Mouse (Mus musculus): Measurements from ENCODE around the gene Sit1.
A peak's percentile ranks its signal among the peaks of the same experiment; 100 is the strongest.

Sit1 gene

GRCm38 (mm10) chr4:43473636-43474035, 9.9 kb downstream of the Sit1 start:
- Histone ChIP-seq H3K4me1 (replicated peaks; ENCODE audit: low read depth, low read length) (peaks cover 4% of the 10 kb centered on the region), H3K27me3 (ENCODE audit: insufficient read depth, low read length) (peaks cover 7% of the 10 kb centered on the region), H3K36me3 (ENCODE audit: insufficient read depth, low read length) (no peaks in the 10 kb centered on the region), H3K9me3 (ENCODE audit: low read length) (no peaks in the 10 kb centered on the region), H3K4me3 (replicated peaks; ENCODE audit: low read length) (no peak overlapping the region)
- TF ChIP-seq NANOG (IDR thresholded peaks at IDR 0.05; ENCODE audit: borderline replicate concordance, low read length) = no peak
- TF ChIP-seq POU5F1 (IDR thresholded peaks at IDR 0.05; ENCODE audit: borderline replicate concordance, low read length) = no peak
- no peak for TF ChIP-seq CTCF (conservative IDR thresholded peaks at IDR 0.05; ENCODE audit: low read length)

DNA sequence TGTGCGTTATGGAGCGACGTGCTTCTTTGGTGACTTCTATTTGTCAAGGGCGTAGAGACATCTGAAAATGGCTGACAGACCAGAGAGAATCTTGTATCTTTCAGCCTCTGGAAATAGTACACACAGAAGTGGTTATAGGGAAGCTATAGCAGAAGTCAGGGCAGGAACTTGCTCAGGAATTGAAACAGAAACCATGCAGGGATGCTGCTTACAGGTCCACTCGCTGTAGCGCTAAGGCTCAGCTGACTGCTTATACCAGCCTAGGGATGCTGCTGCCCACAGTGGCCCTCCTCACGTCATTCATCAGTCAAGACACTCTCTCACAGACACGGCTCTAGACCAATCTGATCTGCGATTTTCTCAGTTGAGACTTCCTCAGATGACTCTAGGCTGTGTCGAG, 13.2 kb downstream of the Sit1 start:
- H3K9me3 ChIP-seq (ENCODE audit: low read length) = no peaks in the 10 kb centered on the region
- peaks cover 9% of the 10 kb centered on the region for H3K27me3 ChIP-seq (ENCODE audit: insufficient read depth, low read length)
- H3K4me3 ChIP-seq (replicated peaks; ENCODE audit: low read length) = no peak overlapping the region
- H3K4me1 ChIP-seq (replicated peaks; ENCODE audit: low read depth, low read length) = no peaks in the 10 kb centered on the region
- no peaks in the 10 kb centered on the region for H3K36me3 ChIP-seq (ENCODE audit: insufficient read depth, low read length)
- TF ChIP-seq POU5F1 (IDR thresholded peaks at IDR 0.05; ENCODE audit: borderline replicate concordance, low read length) = no peak

DNA sequence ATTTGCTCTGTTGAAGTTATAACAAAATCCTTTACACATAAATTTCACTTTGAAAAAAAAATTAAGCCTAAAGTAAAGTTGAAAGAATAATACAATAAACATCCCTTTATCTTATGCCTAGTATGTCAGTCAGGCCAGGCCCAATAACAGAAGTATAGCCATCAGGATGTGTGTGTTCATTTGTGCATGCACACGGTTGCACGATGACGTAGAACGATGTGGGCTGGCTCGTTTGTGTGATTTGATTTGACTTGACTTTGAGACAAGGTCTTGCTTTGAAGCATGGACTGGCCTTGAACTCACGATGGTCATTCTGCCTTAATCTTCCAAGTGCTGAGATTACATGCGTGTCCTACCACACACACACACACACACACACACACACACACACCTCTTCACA, 16.7 kb downstream of the Sit1 start:
- no peak overlapping the region for H3K4me3 ChIP-seq (replicated peaks; ENCODE audit: low read length)
- no peaks in the 10 kb centered on the region for H3K4me1 ChIP-seq (replicated peaks; ENCODE audit: low read depth, low read length)
- TF ChIP-seq NANOG (IDR thresholded peaks at IDR 0.05; ENCODE audit: borderline replicate concordance, low read length) = no peak
- no peak for TF ChIP-seq CTCF (conservative IDR thresholded peaks at IDR 0.05; ENCODE audit: low read length)
- no peak for TF ChIP-seq POU5F1 (IDR thresholded peaks at IDR 0.05; ENCODE audit: borderline replicate concordance, low read length)
- H3K27me3 ChIP-seq (ENCODE audit: insufficient read depth, low read length) = peaks cover 2% of the 10 kb centered on the region
- no peaks in the 10 kb centered on the region for H3K36me3 ChIP-seq (ENCODE audit: insufficient read depth, low read length)
- H3K9me3 ChIP-seq (ENCODE audit: low read length) = no peaks in the 10 kb centered on the region

- H3K4me1 ChIP-seq (replicated peaks; ENCODE audit: low read depth, low read length) = no peaks in the 10 kb centered on the region
- peaks cover 2% of the 10 kb centered on the region for H3K27me3 ChIP-seq (ENCODE audit: insufficient read depth, low read length)
- no peaks in the 10 kb centered on the region for H3K36me3 ChIP-seq (ENCODE audit: insufficient read depth, low read length)
- H3K4me3 ChIP-seq (replicated peaks; ENCODE audit: low read length) = no peak overlapping the region
- TF ChIP-seq POU5F1 (IDR thresholded peaks at IDR 0.05; ENCODE audit: borderline replicate concordance, low read length) (no peak), CTCF (conservative IDR thresholded peaks at IDR 0.05; ENCODE audit: low read length) (no peak), NANOG (IDR thresholded peaks at IDR 0.05; ENCODE audit: borderline replicate concordance, low read length) (no peak)
- H3K9me3 ChIP-seq (ENCODE audit: low read length) = no peaks in the 10 kb centered on the region
Measured at GRCm38 (mm10) chr4:43465935-43466334, 17.6 kb downstream of the Sit1 start.

- TF ChIP-seq POU5F1 (IDR thresholded peaks at IDR 0.05; ENCODE audit: borderline replicate concordance, low read length) (no peak), CTCF (conservative IDR thresholded peaks at IDR 0.05; ENCODE audit: low read length) (no peak), NANOG (IDR thresholded peaks at IDR 0.05; ENCODE audit: borderline replicate concordance, low read length) (no peak)
- H3K36me3 ChIP-seq (ENCODE audit: insufficient read depth, low read length) = no peaks in the 10 kb centered on the region
- H3K27me3 ChIP-seq (ENCODE audit: insufficient read depth, low read length) = peaks cover 10% of the 10 kb centered on the region; the same call in 1 of the 2 replicates
- H3K4me3 ChIP-seq (replicated peaks; ENCODE audit: low read length) = no peak overlapping the region
- H3K4me1 ChIP-seq (replicated peaks; ENCODE audit: low read depth, low read length) = no peaks in the 10 kb centered on the region
- peaks cover 8% of the 10 kb centered on the region for H3K9me3 ChIP-seq (ENCODE audit: low read length)
Measured at GRCm38 (mm10) chr4:43463102-43463501, 20.4 kb downstream of the Sit1 start.

DNA sequence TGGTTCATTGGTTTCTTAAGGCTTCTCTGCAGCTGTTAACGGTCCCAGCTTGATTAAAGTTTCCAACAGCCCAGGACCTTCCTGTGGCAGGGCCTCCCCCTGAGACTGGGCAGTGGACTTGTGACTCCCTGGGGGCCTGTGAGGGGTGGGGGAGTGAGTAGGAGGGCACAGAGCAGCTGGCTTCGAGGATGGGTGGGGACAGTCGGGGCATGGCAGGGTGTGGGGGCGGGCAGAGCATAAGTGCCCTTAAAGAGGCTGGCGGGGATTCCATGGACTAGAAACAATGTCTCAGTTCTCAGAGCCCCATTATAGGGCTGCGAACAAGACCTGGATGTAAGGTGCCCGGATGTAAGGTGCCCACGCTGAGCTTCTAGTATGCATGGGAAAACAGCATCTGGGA, 26.4 kb downstream of the Sit1 start:
- no peak for TF ChIP-seq POU5F1 (IDR thresholded peaks at IDR 0.05; ENCODE audit: borderline replicate concordance, low read length)
- no peak for TF ChIP-seq NANOG (IDR thresholded peaks at IDR 0.05; ENCODE audit: borderline replicate concordance, low read length)
- no peak for TF ChIP-seq CTCF (conservative IDR thresholded peaks at IDR 0.05; ENCODE audit: low read length)
- H3K27me3 ChIP-seq (ENCODE audit: insufficient read depth, low read length) = peaks cover 51% of the 10 kb centered on the region
- no peaks in the 10 kb centered on the region for H3K36me3 ChIP-seq (ENCODE audit: insufficient read depth, low read length)

DNA sequence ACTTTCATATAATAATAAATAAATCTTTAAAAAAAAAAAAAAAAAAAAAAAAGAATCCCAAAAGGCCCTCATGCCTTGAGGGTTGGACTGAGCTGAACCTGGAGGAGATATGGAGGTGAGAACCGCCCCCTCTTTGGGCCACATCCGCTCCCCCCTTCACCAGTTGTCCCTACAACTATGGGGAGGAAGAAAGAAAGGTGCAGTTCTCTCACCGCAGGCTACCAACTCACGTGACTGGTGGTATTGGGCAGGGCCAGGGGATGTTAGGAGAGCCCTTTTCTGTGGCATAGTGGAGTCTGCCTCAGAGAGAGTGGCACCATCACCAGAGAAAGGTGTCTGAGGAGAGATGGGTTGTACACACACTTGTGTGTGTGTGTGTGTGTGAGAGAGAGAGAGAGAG, 27.1 kb downstream of the Sit1 start:
- Histone ChIP-seq H3K9me3 (ENCODE audit: low read length) (peaks cover 10% of the 10 kb centered on the region), H3K4me1 (replicated peaks; ENCODE audit: low read depth, low read length) (peaks cover 26% of the 10 kb centered on the region), H3K4me3 (replicated peaks; ENCODE audit: low read length) (no peak overlapping the region), H3K36me3 (ENCODE audit: insufficient read depth, low read length) (no peaks in the 10 kb centered on the region), H3K27me3 (ENCODE audit: insufficient read depth, low read length) (peaks cover 58% of the 10 kb centered on the region)
- TF ChIP-seq POU5F1 (IDR thresholded peaks at IDR 0.05; ENCODE audit: borderline replicate concordance, low read length) (no peak), CTCF (conservative IDR thresholded peaks at IDR 0.05; ENCODE audit: low read length) (no peak), NANOG (IDR thresholded peaks at IDR 0.05; ENCODE audit: borderline replicate concordance, low read length) (no peak)

More for the DNA sequence above, 26.4 kb downstream of the Sit1 start:
- no peak overlapping the region for H3K4me3 ChIP-seq (replicated peaks; ENCODE audit: low read length)
- H3K4me1 ChIP-seq (replicated peaks; ENCODE audit: low read depth, low read length) = peaks cover 26% of the 10 kb centered on the region
- H3K9me3 ChIP-seq (ENCODE audit: low read length) = peaks cover 8% of the 10 kb centered on the region

DNA sequence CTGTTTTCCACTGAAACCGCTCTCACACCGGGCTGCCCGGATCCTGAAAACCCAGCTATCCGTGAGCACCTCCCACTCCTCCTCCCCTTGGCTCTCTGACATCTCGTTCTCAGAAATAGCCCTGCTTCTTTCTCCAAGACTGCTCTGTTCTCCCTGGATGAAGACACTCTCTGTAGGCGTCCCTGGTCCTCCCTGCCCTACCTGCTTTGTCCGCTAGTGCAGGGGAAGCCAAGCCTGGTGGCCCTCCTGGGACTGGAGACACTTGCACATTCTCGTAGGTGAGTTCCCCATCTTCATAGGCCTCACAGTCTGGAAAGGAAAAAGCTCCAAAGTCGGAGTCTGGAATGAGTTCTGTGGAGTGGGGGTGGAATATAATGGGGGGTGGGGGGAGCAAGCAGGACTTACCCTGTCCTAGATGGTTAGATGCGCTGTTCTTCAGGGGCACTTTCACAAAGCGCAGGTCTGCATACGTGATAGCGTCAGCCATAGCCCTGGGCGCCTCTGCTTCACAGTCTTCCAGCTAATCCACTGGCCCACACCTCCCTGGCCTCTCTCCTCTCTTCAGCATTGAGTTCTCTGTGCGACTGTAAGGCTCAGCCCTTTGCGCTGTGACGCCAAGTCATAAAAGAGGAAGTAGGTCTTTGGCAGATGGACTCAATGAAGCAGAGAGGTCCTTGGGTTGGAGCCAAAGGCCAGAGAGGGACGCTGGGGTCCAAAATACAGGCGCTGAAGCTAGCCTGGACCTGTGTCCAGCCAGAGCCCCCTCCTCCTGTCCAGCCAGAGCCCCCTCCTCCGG, 29.3 kb downstream of the Sit1 start, which contains the start of gene Cd72:
Gene Cd72, minus strand, starts transcription at position 588 of the 796 bp plus-strand sequence.
- H3K36me3 ChIP-seq (ENCODE audit: insufficient read depth, low read length) = no peaks in the 10 kb centered on the region
- H3K4me1 ChIP-seq (replicated peaks; ENCODE audit: low read depth, low read length) = peaks cover 26% of the 10 kb centered on the region
- TF ChIP-seq CTCF (conservative IDR thresholded peaks at IDR 0.05; ENCODE audit: low read length) = no peak
- H3K9me3 ChIP-seq (ENCODE audit: low read length) = peaks cover 6% of the 10 kb centered on the region; the same call in 1 of the 2 replicates
- peaks cover 65% of the 10 kb centered on the region for H3K27me3 ChIP-seq (ENCODE audit: insufficient read depth, low read length)
- H3K4me3 ChIP-seq (replicated peaks; ENCODE audit: low read length) = 0 out of 2 replicates have a peak within 1 kb of the TSS, but pooled peaks have one; percentile 0

GRCm38 (mm10) chr4:43453413-43453812, 30.1 kb downstream of the Sit1 start:
- H3K36me3 ChIP-seq (ENCODE audit: insufficient read depth, low read length) = no peaks in the 10 kb centered on the region
- peaks cover 6% of the 10 kb centered on the region; the same call in 1 of the 2 replicates for H3K9me3 ChIP-seq (ENCODE audit: low read length)
- peaks cover 64% of the 10 kb centered on the region for H3K27me3 ChIP-seq (ENCODE audit: insufficient read depth, low read length)
- TF ChIP-seq NANOG (IDR thresholded peaks at IDR 0.05; ENCODE audit: borderline replicate concordance, low read length) = no peak
- no peak for TF ChIP-seq POU5F1 (IDR thresholded peaks at IDR 0.05; ENCODE audit: borderline replicate concordance, low read length)
- no peak for TF ChIP-seq CTCF (conservative IDR thresholded peaks at IDR 0.05; ENCODE audit: low read length)
- H3K4me1 ChIP-seq (replicated peaks; ENCODE audit: low read depth, low read length) = peaks cover 26% of the 10 kb centered on the region
- H3K4me3 ChIP-seq (replicated peaks; ENCODE audit: low read length) = 0 out of 2 replicates have a peak overlapping the region, but pooled peaks have one; percentile 0
